Mouse (Mus musculus): ENCODE data around the gene Togaram2. TPM values are rescaled to one million over a fixed set of nuclear protein-coding genes. Genes with fewer than 3 reads are reported as not detected.

Togaram2 gene
- polyA plus RNA-seq, 2 experiments, result 0.02 TPM; not detected in 1

GRCm38 (mm10) chr17:71774173-71774572 lies 101.1 kb downstream of the Togaram2 start:
- ATAC-seq (ENCODE audit: insufficient read depth) (no peak), DNase-seq (ENCODE audit: low read depth in 3 of 3, low spot score in 3 of 3) (no peak)
- no peak for TF ChIP-seq EP300 (IDR thresholded peaks at IDR 0.05; ENCODE audit: low read depth)
- TF ChIP-seq CTCF (IDR thresholded peaks at IDR 0.05; ENCODE audit: low read depth), result no peak
- H3K27ac ChIP-seq, result no peak overlapping the region
- no peaks in the 10 kb centered on the region for H3K27me3 ChIP-seq (ENCODE audit: control insufficient read depth, insufficient read depth, low read length)
- H3K9ac ChIP-seq (replicated peaks), result no peak overlapping the region
- H3K4me1 ChIP-seq (replicated peaks; ENCODE audit: control insufficient read depth in 2 of 2, insufficient read depth in 2 of 2, low read length in 1 of 2), result no peaks in the 10 kb centered on the region
- no peak overlapping the region for H3K4me2 ChIP-seq (ENCODE audit: low read depth)
- H3K9me3 ChIP-seq (ENCODE audit: control insufficient read depth, low read length), result no peaks in the 10 kb centered on the region; the same call in 1 of the 2 replicates
- H3K36me3 ChIP-seq (replicated peaks; ENCODE audit: control insufficient read depth, insufficient read depth, low read depth), result no peaks in the 10 kb centered on the region
- H3K4me3 ChIP-seq (ENCODE audit: insufficient read depth in 1 of 2, low read depth in 2 of 2, low read length in 2 of 2), result no peak overlapping the region
- WGBS (ENCODE audit: insufficient replicate concordance), result 59% methylated on average over 4 of the region's 4 CpGs

DNA sequence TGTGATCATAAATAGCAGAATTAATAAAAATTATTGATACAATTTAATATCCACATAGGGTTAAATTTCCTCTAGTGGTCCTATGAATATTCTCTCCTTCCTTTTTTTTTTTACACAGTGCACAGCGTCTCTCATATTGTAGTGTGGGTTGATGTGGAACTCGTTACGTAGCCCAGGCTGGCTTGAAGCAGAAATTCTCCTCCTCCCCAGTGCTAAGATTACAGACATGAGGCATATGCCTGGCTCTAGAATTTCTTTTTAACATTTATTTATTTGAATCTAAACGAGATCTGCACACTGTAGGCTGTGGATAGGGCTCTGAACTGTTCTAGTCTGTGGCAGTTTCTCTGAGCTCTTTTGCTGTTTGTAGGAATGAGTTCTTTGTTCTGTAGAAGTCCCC lies 102.2 kb downstream of the Togaram2 start:
- Histone ChIP-seq H3K4me1 (replicated peaks; ENCODE audit: control insufficient read depth in 2 of 2, insufficient read depth in 2 of 2, low read length in 1 of 2) (no peaks in the 10 kb centered on the region), H3K9me3 (ENCODE audit: control insufficient read depth, low read length) (no peaks in the 10 kb centered on the region; the same call in 1 of the 2 replicates), H3K9ac (replicated peaks) (no peak overlapping the region), H3K4me2 (ENCODE audit: low read depth) (no peak overlapping the region), H3K27me3 (ENCODE audit: control insufficient read depth, insufficient read depth, low read length) (no peaks in the 10 kb centered on the region), H3K4me3 (ENCODE audit: insufficient read depth in 1 of 2, low read depth in 2 of 2, low read length in 2 of 2) (no peak overlapping the region), H3K27ac (no peak overlapping the region), H3K36me3 (replicated peaks; ENCODE audit: control insufficient read depth, insufficient read depth, low read depth) (no peaks in the 10 kb centered on the region)
- DNase-seq (ENCODE audit: low read depth in 3 of 3, low spot score in 3 of 3), result no peak
- ATAC-seq (ENCODE audit: insufficient read depth), result no peak
- 56% methylated on average over 4 of the region's 4 CpGs for WGBS (ENCODE audit: insufficient replicate concordance)
- TF ChIP-seq CTCF (IDR thresholded peaks at IDR 0.05; ENCODE audit: low read depth), result no peak
- TF ChIP-seq EP300 (IDR thresholded peaks at IDR 0.05; ENCODE audit: low read depth), result no peak

- TF ChIP-seq EP300 (IDR thresholded peaks at IDR 0.05; ENCODE audit: low read depth) (no peak), CTCF (IDR thresholded peaks at IDR 0.05; ENCODE audit: low read depth) (peak; percentile 34)
- Histone ChIP-seq H3K4me3 (ENCODE audit: insufficient read depth in 1 of 2, low read depth in 2 of 2, low read length in 2 of 2) (no peak overlapping the region), H3K9me3 (ENCODE audit: control insufficient read depth, low read length) (no peaks in the 10 kb centered on the region; the same call in 1 of the 2 replicates), H3K36me3 (replicated peaks; ENCODE audit: control insufficient read depth, insufficient read depth, low read depth) (no peaks in the 10 kb centered on the region), H3K27ac (no peak overlapping the region), H3K27me3 (ENCODE audit: control insufficient read depth, insufficient read depth, low read length) (peaks cover 12% of the 10 kb centered on the region), H3K9ac (replicated peaks) (no peak overlapping the region), H3K4me2 (ENCODE audit: low read depth) (no peak overlapping the region), H3K4me1 (replicated peaks; ENCODE audit: control insufficient read depth in 2 of 2, insufficient read depth in 2 of 2, low read length in 1 of 2) (no peaks in the 10 kb centered on the region)
- WGBS (ENCODE audit: insufficient replicate concordance), result 51% methylated on average over 3 of the region's 3 CpGs
- no peak for DNase-seq (ENCODE audit: low read depth in 3 of 3, low spot score in 3 of 3)
- ATAC-seq (ENCODE audit: insufficient read depth), result no peak
Observed at GRCm38 (mm10) chr17:71778696-71779095, 105.6 kb downstream of the Togaram2 start.

Other genes with a start within 250 kb of the Togaram2 start
- gene Gm4707, start 213.3 kb upstream of the Togaram2 start, polyA plus RNA-seq (2012; rRNA removed), result 0.19 and 0.21 TPM in 2 replicates
- 0.15 and 1.1 TPM in 2 replicates for gene Gm4707, start 213.3 kb upstream of the Togaram2 start, polyA plus RNA-seq (2014; fragmentation: Nextera tagmentation; extraction: Ambion mirVana)
- 11.7 and 19.9 TPM in 2 replicates for gene Smchd1, start 197.9 kb upstream of the Togaram2 start, polyA plus RNA-seq (2012; rRNA removed)
- gene Smchd1, start 197.9 kb upstream of the Togaram2 start, polyA plus RNA-seq (2014; fragmentation: Nextera tagmentation; extraction: Ambion mirVana), result 38.0 and 41.6 TPM in 2 replicates
- 5.5 and 16.1 TPM in 2 replicates for gene Ndc80, start 146.4 kb upstream of the Togaram2 start, polyA plus RNA-seq (2012; rRNA removed)
- 33.3 and 34.2 TPM in 2 replicates for gene Ndc80, start 146.4 kb upstream of the Togaram2 start, polyA plus RNA-seq (2014; fragmentation: Nextera tagmentation; extraction: Ambion mirVana)
- 0.04 TPM in 1 of 2 replicates, not detected in the other for gene Spdya, start 121.2 kb upstream of the Togaram2 start, polyA plus RNA-seq (2012; rRNA removed)
- gene Spdya, start 121.2 kb upstream of the Togaram2 start, polyA plus RNA-seq (2014; fragmentation: Nextera tagmentation; extraction: Ambion mirVana), result 0.11 and 0.20 TPM in 2 replicates
- gene Wdr43, start 57.4 kb upstream of the Togaram2 start, polyA plus RNA-seq (2012; rRNA removed), result 20.1 and 26.2 TPM in 2 replicates
- 45.5 and 46.3 TPM in 2 replicates for gene Wdr43, start 57.4 kb upstream of the Togaram2 start, polyA plus RNA-seq (2014; fragmentation: Nextera tagmentation; extraction: Ambion mirVana)
- 0.01 and 0.02 TPM in 2 replicates for gene Pcare, start 79.6 kb downstream of the Togaram2 start, polyA plus RNA-seq (2012; rRNA removed)
- gene Pcare, start 79.6 kb downstream of the Togaram2 start, polyA plus RNA-seq (2014; fragmentation: Nextera tagmentation; extraction: Ambion mirVana), result 0.03 TPM in 1 of 2 replicates, not detected in the other
- gene Clip4, start 95.2 kb downstream of the Togaram2 start, polyA plus RNA-seq (2012; rRNA removed), result 0.10 and 0.17 TPM in 2 replicates
- 0.14 and 0.34 TPM in 2 replicates for gene Clip4, start 95.2 kb downstream of the Togaram2 start, polyA plus RNA-seq (2014; fragmentation: Nextera tagmentation; extraction: Ambion mirVana)

Data from liver, embryonic 14.5 days (tissue).